Mouse (Mus musculus): ENCODE data around the gene Ankmy1.

The Ankmy1 gene

DNA sequence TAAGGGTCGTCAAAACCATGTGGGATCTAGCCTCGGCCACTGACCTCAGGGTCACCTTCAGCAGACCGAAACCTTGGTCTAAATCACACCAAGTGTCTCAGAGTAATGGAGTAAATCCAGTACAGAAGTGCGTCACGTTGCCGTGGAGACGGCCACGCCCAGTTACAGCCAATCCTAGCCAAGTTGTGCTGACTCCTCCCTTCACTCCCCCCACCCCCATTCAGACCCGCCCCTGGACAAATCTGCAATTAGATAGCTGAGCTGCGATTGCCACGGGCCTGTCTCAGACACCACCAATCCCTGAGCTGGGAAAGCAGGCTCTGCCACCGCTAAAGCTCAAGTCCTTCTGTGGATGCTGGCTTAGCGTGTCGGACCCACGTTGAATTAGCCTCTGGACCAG lies at the start of gene Ankmy1:
Gene Ankmy1 (minus strand): TSS at position 121 of the 400 bp plus-strand sequence.
- DNase-seq (ENCODE audit: low spot score): no peak

DNA sequence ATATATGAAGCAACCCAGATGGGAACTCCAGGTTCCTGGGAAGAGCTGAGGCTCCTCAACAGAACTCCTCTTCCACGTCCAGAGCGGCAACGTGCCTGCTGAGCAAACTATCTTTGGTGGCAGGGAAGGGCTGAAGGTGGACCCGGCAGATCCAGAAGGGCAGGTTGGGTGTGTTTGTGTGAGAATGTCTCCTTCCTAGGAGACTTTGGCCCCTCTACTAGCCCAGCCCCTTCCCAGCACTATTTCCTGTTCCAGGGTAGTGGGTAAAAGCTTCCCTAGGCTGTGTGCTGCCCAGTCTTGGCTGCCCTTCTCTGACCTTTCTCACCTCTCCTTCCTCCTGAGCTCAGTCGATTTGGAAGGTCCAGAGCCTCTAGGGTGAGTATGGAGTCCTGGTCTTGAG lies 47.9 kb upstream of the Ankmy1 start, which contains the start of gene Gpr35:
Gene Gpr35 (plus strand): TSS at position 259 of the 400 bp plus-strand sequence.
- DNase-seq (ENCODE audit: low spot score): no peak

DNA sequence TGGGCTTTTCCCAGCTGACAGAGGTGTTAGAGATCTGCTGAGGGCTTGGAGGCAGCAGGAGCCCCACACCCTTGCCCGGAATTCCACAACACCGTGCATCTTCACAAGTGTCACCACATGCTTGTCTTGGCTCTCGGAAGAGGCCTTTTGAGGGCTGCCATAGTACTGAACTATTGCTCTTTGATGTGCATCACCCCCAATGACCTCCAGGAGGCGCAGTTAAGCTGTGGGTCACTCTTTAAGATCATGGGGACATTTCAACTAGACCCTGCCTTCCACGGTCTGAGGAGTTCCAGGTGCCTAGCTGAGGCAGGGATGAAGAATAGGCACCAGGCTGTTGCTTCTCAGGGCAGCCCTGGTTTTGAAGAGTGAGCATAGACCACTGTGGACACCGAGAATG lies 46.7 kb upstream of the Ankmy1 start:
- no peak for DNase-seq (ENCODE audit: low spot score)

DNA sequence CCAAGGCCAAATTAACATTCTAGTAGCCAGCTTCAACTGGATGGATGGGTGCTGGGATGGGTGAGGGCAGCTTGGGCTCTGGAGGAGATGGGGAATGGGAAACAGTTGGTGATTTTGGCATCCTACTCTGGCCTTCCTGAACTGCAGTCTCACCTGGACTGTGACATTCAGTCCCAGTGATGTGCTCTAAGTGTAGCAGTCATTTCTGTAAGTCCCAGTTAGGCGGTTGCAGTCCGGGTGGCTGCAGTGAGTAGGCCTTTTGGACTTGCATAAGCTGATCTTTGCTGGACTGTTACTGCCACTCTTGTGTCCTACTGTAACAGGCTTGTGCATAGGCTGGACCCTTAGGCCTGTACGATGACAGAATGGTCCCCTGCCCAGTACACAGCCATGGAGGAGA lies 45.3 kb upstream of the Ankmy1 start:
- DNase-seq (ENCODE audit: low spot score): no peak

DNA sequence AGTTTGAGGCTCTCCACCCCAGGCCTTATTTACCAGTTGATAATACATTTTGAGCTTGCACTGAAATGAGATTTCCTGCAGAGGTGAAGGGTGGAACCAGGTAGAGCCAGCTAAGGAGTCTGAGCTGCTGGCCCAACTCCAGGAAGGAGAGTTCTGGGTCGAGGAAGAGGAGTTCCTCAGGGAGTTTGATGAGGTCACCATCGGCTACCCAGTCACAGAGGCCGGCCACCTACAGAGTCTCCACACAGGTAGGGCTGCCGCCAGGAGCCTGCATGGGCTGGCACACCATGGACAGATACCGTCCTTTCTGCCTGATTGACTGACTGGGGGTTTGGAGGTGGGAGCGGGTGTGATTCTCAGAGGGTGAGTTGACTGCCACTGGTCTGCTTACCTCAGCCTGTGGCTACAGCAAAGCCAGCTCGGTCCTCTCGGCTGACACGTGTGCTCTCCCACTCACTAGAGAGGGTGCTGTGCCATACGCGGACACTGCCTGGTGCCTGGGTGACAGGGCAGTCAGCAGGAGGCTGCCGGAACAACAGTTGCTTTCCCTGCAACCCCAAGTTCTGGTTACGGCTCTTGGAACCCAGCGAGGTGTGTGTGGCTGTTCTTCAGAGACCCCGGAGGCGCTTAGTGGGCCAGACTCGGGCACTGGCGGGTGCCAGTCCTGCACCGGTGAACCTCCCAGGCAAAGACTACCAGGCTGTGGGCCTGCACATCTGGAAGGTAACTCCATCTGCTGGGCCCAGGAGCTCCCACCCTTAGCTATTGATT lies 40.7 kb upstream of the Ankmy1 start:
- DNase-seq (ENCODE audit: low spot score): no peak

GRCm38 (mm10) chr1:92939746-92940145 lies 37.0 kb upstream of the Ankmy1 start:
- DNase-seq (ENCODE audit: low spot score): no peak

GRCm38 (mm10) chr1:92937797-92938196 lies 35.1 kb upstream of the Ankmy1 start:
- no peak for DNase-seq (ENCODE audit: low spot score)

DNA sequence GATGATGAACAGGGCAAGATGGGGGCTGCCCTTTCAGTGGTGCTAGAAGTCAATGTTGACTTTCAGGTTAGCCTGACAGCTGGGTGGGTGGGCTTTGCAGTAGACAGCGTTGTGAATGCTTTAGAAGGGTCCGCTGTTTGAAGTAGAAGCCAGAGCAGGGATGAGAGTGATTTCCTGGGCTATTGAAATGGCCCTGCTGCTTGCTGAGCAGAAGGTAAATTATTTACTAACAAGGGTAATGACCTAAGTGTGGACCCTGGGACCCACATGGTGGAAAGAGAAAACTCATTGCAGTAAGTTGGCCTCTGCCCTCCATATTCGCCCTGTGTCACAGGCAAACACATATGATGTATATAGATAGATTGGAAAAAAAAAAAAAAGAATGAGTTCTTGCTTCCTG lies 33.8 kb upstream of the Ankmy1 start:
- no peak for DNase-seq (ENCODE audit: low spot score)

DNA sequence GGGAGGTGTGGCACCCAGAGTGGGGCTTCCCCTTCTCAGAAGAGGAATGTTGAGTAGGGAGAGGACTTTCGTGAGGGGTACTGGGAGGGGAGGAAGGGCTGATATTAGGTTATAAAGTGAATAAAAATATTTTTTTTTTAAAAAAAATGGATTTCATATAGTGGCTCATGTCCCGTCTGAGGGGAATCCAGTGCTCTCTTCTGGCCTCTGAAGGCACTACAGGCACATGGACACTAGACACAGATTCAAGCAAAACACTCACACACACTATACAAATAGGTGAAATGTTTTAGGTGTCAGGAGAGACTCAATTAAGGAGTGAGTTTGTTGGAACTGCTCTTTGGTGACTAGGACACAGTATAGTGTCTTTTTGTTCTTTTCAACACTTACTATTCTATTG lies 33.3 kb upstream of the Ankmy1 start:
- peak; percentile 17 for DNase-seq (ENCODE audit: low spot score)

- peak; percentile 50 for DNase-seq (ENCODE audit: low spot score)
Observed at GRCm38 (mm10) chr1:92935054-92935962, 32.6 kb upstream of the Ankmy1 start.

- DNase-seq (ENCODE audit: low spot score): peak; percentile 98
Observed at GRCm38 (mm10) chr1:92934182-92934827, 31.6 kb upstream of the Ankmy1 start, which contains the start of gene Capn10. Capn10 (plus strand) TSS chr1:92934376.

GRCm38 (mm10) chr1:92933611-92934010 lies 30.9 kb upstream of the Ankmy1 start:
- no peak for DNase-seq (ENCODE audit: low spot score)

DNA sequence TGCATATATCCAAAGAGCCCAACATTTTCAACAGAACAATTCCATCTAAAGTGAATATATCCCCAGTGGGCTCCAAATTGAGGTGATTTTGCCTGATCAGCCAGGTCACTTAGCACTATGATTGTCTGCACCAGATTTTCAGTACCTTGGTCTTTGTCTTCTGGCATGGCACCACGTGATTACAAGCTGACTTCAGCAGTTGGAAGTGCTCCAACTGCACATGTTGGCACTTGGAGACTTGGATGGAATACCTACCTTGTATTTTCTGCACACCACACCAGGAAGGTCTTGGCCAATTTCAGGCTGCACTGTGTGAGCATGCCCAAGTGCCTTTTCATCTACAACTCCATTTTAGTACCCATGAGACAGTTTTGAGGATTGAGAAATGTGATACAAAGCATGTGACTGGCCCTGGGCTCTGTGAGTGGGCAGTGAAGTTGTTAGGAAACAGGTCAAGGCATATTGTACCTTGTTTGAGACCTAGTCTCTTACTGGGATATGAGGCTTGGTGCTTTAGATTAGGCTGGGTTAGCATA lies 27.5 kb upstream of the Ankmy1 start:
- peak; percentile 56 for DNase-seq (ENCODE audit: low spot score)

DNA sequence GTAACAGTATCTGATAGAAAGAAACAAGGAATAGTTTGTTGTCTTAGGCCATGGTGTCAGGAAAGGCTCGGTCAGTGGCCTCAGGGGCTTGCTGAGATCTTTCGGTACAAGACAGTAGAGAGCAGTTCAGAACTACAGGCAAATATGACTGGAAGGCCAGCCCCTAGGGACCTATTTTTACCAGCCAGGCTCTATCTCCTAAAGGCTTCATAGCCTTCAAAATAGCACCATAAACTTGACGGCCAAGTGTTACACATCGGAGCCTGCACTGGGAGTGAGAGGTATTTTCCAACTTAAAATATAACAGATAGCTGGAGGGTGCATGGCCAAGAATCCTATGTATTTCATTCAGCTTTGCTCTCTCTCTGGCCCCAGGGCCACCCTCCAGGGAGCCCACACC lies 18.8 kb upstream of the Ankmy1 start:
- no peak for DNase-seq (ENCODE audit: low spot score)

GRCm38 (mm10) chr1:92920474-92921200 lies 17.9 kb upstream of the Ankmy1 start:
- DNase-seq (ENCODE audit: low spot score): no peak

DNA sequence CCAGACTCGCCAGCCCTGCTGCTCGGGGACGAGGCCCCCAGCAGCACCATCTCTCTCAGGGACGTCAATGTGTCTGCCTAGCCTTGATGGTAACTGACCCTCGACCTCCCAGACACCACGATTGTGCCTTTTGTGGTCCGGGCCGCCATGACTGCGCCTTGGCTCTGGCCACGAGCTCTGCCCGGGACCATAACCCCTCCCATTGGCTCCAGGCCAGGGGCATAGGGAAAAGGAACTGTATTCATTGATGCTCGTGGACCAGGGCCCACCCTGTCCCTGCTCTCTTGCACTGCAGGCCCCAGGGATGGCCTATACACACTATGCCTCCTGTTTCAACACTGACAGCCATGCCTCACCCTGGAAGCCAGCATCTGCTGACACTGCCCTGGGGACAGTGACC lies 17.1 kb upstream of the Ankmy1 start:
- no peak for DNase-seq (ENCODE audit: low spot score)

DNA sequence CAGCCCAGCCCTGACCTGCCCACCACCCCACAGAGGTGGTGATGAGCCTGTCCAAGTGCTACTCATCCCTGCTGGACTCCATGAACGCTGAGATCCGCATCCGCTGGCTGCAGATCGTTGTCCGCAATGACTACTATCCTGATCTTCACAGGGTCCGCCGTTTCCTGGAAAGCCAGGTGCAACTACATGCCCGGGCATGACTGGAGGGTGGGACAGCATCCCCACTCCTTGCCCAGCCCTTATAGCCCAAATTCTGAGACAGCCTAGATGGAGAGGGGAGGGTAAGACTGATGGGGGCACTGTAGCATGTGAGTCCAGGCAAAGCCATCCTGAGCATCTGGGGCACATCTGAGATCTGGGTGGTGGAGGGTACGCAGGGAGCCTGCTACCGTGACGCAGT lies 16.4 kb upstream of the Ankmy1 start:
- no peak for DNase-seq (ENCODE audit: low spot score)

GRCm38 (mm10) chr1:92916725-92917124 lies 14.0 kb upstream of the Ankmy1 start:
- no peak for DNase-seq (ENCODE audit: low spot score)

DNA sequence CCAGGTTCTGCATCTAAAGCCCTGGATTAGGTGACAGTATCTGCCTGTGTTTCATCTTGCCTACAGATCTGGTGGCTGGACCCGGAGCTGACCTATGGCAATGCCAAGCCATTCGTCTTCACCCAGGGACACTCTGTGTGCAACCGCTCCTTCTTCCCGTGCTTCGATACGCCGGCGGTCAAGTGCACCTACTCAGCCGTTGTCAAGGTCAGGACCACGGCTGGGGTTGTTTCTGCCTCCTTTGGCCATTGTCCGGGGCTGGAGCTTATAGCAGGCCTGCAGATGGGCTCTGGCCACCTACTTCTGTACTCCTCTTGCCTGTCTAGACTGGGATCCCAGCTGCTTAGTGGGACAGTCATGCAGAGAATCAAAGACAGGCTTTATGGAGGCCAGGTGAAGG lies 12.3 kb upstream of the Ankmy1 start:
- no peak for DNase-seq (ENCODE audit: low spot score)

DNA sequence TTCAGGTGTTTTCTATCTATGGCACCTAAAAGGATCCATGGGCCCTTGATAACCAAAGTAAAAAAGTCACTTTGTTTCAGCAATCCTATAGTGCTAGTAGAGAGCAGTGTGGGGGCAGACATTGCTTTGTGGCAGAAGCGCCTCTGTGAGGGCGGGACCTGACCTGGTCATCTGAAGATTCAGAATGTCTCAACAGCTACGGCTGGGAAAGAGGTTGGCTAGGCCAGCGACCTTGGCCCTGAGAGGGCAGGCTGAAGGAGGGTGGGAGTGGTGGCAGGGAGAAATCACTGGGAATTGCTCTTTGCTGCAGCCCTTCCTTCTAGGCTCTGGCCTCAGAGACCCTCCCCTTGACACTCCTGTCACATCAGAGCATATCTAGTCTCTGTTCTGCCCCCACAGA lies 11.5 kb upstream of the Ankmy1 start:
- DNase-seq (ENCODE audit: low spot score): no peak

- DNase-seq (ENCODE audit: low spot score): no peak
Observed at GRCm38 (mm10) chr1:92912286-92912685, 9.6 kb upstream of the Ankmy1 start.

- DNase-seq (ENCODE audit: low spot score): no peak
Observed at GRCm38 (mm10) chr1:92911721-92912138, 9.0 kb upstream of the Ankmy1 start.
